Mouse (Mus musculus) spleen, adult 2 months (tissue): ENCODE data around the gene Hoxb2. TPM values are rescaled to one million over a fixed set of nuclear protein-coding genes. Genes with fewer than 3 reads are reported as not detected.

ENCODE experiments used
- DNase-seq, 2 experiments: peaks; one replicate each; pipeline versions ENCODE4 v3.0.0 to v3.0.0-alpha.2; 2012 to 2021; ENCODE audit warnings: low spot score in 2 of 2, low read depth in 1 of 2
- H3K27ac ChIP-seq: fragments of 200-500 bp; 2 replicates; pipeline ENCODE4 v1.5.1; 2012; ENCODE audit warnings: low read length, inconsistent platforms; ENCODE audit not compliant: insufficient read depth
- H3K27me3 ChIP-seq: fragments of 200-500 bp; 2 replicates; pipeline ENCODE4 v1.6.1; 2012; ENCODE audit warnings: mild to moderate bottlenecking, moderate library complexity, low read length, inconsistent platforms; ENCODE audit not compliant: control insufficient read depth, insufficient read depth
- H3K36me3 ChIP-seq: fragments of 200-500 bp; 2 replicates; pipeline ENCODE4 v1.6.1; 2012; ENCODE audit warnings: mild to moderate bottlenecking, low read length, inconsistent platforms; ENCODE audit not compliant: control insufficient read depth, insufficient read depth
- H3K4me1 ChIP-seq: fragments of 200-500 bp; 2 replicates; pipeline ENCODE4 v1.6.1; 2011; ENCODE audit warnings: inconsistent platforms; ENCODE audit not compliant: control insufficient read depth, insufficient read depth, insufficient read length
- H3K4me3 ChIP-seq: fragments of 200-500 bp; 2 replicates; pipeline ENCODE4 v1.5.1; 2011; ENCODE audit warnings: mild to moderate bottlenecking, inconsistent platforms; ENCODE audit not compliant: insufficient read depth, insufficient read length; ENCODE audit errors: extremely low read depth
- CTCF ChIP-seq: fragments of 200-500 bp; IDR thresholded peaks from 2 replicates; pipeline ENCODE4 v1.5.1; 2011; ENCODE audit warnings: mild to moderate bottlenecking, inconsistent platforms; ENCODE audit not compliant: insufficient read depth, insufficient read length, insufficient replicate concordance; ENCODE audit errors: extremely low read depth
- POLR2A ChIP-seq: fragments of 200-500 bp; IDR thresholded peaks from 2 replicates; pipeline ENCODE4 v1.6.1; 2011; ENCODE audit warnings: low read depth, low read length, inconsistent platforms
- WGBS: fragments of 180-500 bp; shearing (Covaris S2); methylation state at CpG from one replicate; pipeline ENCODE4 v1.1.7; 2018; 5-methylcytosine and 5-hydroxymethylcytosine counted together
- polyA plus RNA-seq: library from polyadenylated mRNA; depleted of rRNA; stranded (reverse); fragments of >200 nt; gene quantifications from 2 replicates; pipeline ENCODE4 v1.2.3, GENCODE M21; 2012

Gene Hoxb2
- polyA plus RNA-seq, 1 experiment, result 1.9 TPM

GRCm38 (mm10) chr11:96341701-96342575, 8.4 kb upstream of the Hoxb2 start:
- H3K4me1 ChIP-seq, result peaks cover 6% of the 10 kb centered on the region; the same call in 1 of the 2 replicates
- no peak for DNase-seq
- peak overlapping the region; percentile 70; the same call in 1 of the 2 replicates for H3K27ac ChIP-seq
- peaks cover 7% of the 10 kb centered on the region for H3K27me3 ChIP-seq
- 63% methylated on average over 40 of the region's 40 CpGs for WGBS
- peak overlapping the region; percentile 45; the same call in 1 of the 2 replicates for H3K4me3 ChIP-seq
- no peaks in the 10 kb centered on the region for H3K36me3 ChIP-seq
- no peak for TF ChIP-seq POLR2A
- no peak for TF ChIP-seq CTCF

- Histone ChIP-seq H3K36me3 (no peaks in the 10 kb centered on the region), H3K27ac (no peak overlapping the region)
- WGBS, result 62% methylated on average over 4 of the region's 4 CpGs
Observed at GRCm38 (mm10) chr11:96342576-96342930, 7.8 kb upstream of the Hoxb2 start.

GRCm38 (mm10) chr11:96343206-96343745, 7.0 kb upstream of the Hoxb2 start:
- DNase-seq, result no peak
- no peak overlapping the region for H3K4me3 ChIP-seq

More at GRCm38 (mm10) chr11:96342576-96342930, 7.8 kb upstream of the Hoxb2 start:
- peaks cover 7% of the 10 kb centered on the region for H3K27me3 ChIP-seq
- H3K4me1 ChIP-seq, result peaks cover 6% of the 10 kb centered on the region; the same call in 1 of the 2 replicates
- H3K4me3 ChIP-seq, result no peak overlapping the region
- no peak for TF ChIP-seq POLR2A
- TF ChIP-seq CTCF, result no peak
- DNase-seq, result no peak

GRCm38 (mm10) chr11:96344061-96344877, 6.1 kb upstream of the Hoxb2 start:
- H3K36me3 ChIP-seq, result no peaks in the 10 kb centered on the region
- H3K4me1 ChIP-seq, result peaks cover 6% of the 10 kb centered on the region; the same call in 1 of the 2 replicates
- H3K27me3 ChIP-seq, result peaks cover 7% of the 10 kb centered on the region
- no peak overlapping the region for H3K4me3 ChIP-seq
- WGBS, result 88% methylated on average over 40 of the region's 40 CpGs
- H3K27ac ChIP-seq, result no peak overlapping the region
- no peak for DNase-seq
- TF ChIP-seq CTCF (no peak), POLR2A (no peak)

More at GRCm38 (mm10) chr11:96343206-96343745, 7.0 kb upstream of the Hoxb2 start:
- Histone ChIP-seq H3K27me3 (peaks cover 7% of the 10 kb centered on the region), H3K4me1 (peaks cover 6% of the 10 kb centered on the region; the same call in 1 of the 2 replicates), H3K36me3 (no peaks in the 10 kb centered on the region), H3K27ac (no peak overlapping the region)
- TF ChIP-seq POLR2A (no peak), CTCF (no peak)
- 89% methylated on average over 2 of the region's 2 CpGs for WGBS

GRCm38 (mm10) chr11:96344878-96345159, 5.5 kb upstream of the Hoxb2 start:
- Histone ChIP-seq H3K27me3 (peaks cover 7% of the 10 kb centered on the region), H3K36me3 (no peaks in the 10 kb centered on the region), H3K4me1 (peaks cover 6% of the 10 kb centered on the region; the same call in 1 of the 2 replicates), H3K4me3 (no peak overlapping the region), H3K27ac (no peak overlapping the region)
- no peak for TF ChIP-seq POLR2A
- no peak for TF ChIP-seq CTCF
- WGBS, result 91% methylated on average over 6 of the region's 6 CpGs
- no peak for DNase-seq

- Histone ChIP-seq H3K4me3 (no peak overlapping the region), H3K27ac (no peak overlapping the region; the same call in 1 of the 2 replicates), H3K27me3 (peaks cover 7% of the 10 kb centered on the region), H3K4me1 (peaks cover 6% of the 10 kb centered on the region; the same call in 1 of the 2 replicates), H3K36me3 (no peaks in the 10 kb centered on the region)
- WGBS, result 68% methylated on average over 56 of the region's 56 CpGs
- DNase-seq, result no peak
- TF ChIP-seq CTCF (no peak), POLR2A (no peak)
Observed at GRCm38 (mm10) chr11:96345220-96345892, 5.0 kb upstream of the Hoxb2 start.
